Mouse (Mus musculus) brain, embryonic 14.5 days (tissue): Measurements from ENCODE around the gene Hipk2.

ENCODE experiments used
- CTCF ChIP-seq: fragments of 200-500 bp; IDR thresholded peaks from 2 replicates; pipeline ENCODE4 v1.5.1; 2012; ENCODE audit warnings: inconsistent platforms, mild to moderate bottlenecking, moderate library complexity, borderline replicate concordance; ENCODE audit not compliant: insufficient read depth, insufficient read length; ENCODE audit errors: extremely low read depth
- POLR2A ChIP-seq: fragments of 200-500 bp; IDR thresholded peaks from 2 replicates; pipeline ENCODE4 v1.6.1; 2012; ENCODE audit warnings: mild to moderate bottlenecking, inconsistent platforms, borderline replicate concordance; ENCODE audit not compliant: poor library complexity, insufficient read depth, insufficient read length, severe bottlenecking; ENCODE audit errors: extremely low read depth

GRCm38 (mm10) chr6:38838061-38838460 is 37.9 kb downstream of the Hipk2 start:
- TF ChIP-seq POLR2A (no peak), CTCF (no peak)
